ENCODE assay signal across 8 mouse cellular contexts in genomic region chr19:47403391-47404379, GRCm38 (mm10).
DNase-seq lines count a peak whose midpoint lies in the region; ATAC-seq and TF ChIP-seq lines count a peak whose summit lies in the region.

No protein-coding gene starts in this region.

- H3K4me2 ChIP-seq in hindbrain, embryonic 11.5 days (replicated peaks; ENCODE audit: low read depth, low read length): no peak overlapping the region
- no peak overlapping the region for H3K4me2 ChIP-seq in limb, embryonic 15.5 days
- no peak overlapping the region for H3K4me2 ChIP-seq in forebrain, embryonic 15.5 days (replicated peaks)

- H3K36me3 ChIP-seq in hindbrain, embryonic 10.5 days: peaks cover 16% of the 10 kb centered on the region; the same call in 1 of the 2 replicates
- no peaks in the 10 kb centered on the region for H3K36me3 ChIP-seq in hindbrain, embryonic 11.5 days (ENCODE audit: control insufficient read depth, insufficient read depth, low read length)
- no peaks in the 10 kb centered on the region for H3K36me3 ChIP-seq in ES-Bruce4 (ENCODE audit: control insufficient read depth, insufficient read depth, low read length, poor library complexity, severe bottlenecking)
- no peaks in the 10 kb centered on the region for H3K36me3 ChIP-seq in limb, embryonic 15.5 days
- no peaks in the 10 kb centered on the region for H3K36me3 ChIP-seq in forebrain, embryonic 15.5 days

- peak overlapping the region; percentile 69 for H3K27ac ChIP-seq in hindbrain, embryonic 10.5 days
- H3K27ac ChIP-seq in hindbrain, embryonic 11.5 days (ENCODE audit: low read depth, low read length): no peak overlapping the region
- H3K27ac ChIP-seq in ES-Bruce4 (ENCODE audit: insufficient read depth, low read length): peak overlapping the region; percentile 78
- H3K27ac ChIP-seq in bone marrow, adult 2 months (ENCODE audit: control insufficient read depth, insufficient read depth, low read depth, low read length, poor library complexity): peak overlapping the region; percentile 81
- peak overlapping the region; percentile 76 for H3K27ac ChIP-seq in limb, embryonic 15.5 days
- no peak overlapping the region for H3K27ac ChIP-seq in forebrain, embryonic 15.5 days (replicated peaks)

- H3K9ac ChIP-seq in hindbrain, embryonic 11.5 days (ENCODE audit: low read depth, low read length): no peak overlapping the region
- H3K9ac ChIP-seq in ES-Bruce4 (ENCODE audit: low read depth, poor library complexity, severe bottlenecking): no peak overlapping the region
- H3K9ac ChIP-seq in limb, embryonic 15.5 days: no peak overlapping the region
- no peak overlapping the region for H3K9ac ChIP-seq in forebrain, embryonic 15.5 days (replicated peaks)

- no peak overlapping the region for H3K4me3 ChIP-seq in hindbrain, embryonic 10.5 days
- no peak overlapping the region for H3K4me3 ChIP-seq in hindbrain, embryonic 11.5 days (ENCODE audit: low read depth, low read length)
- H3K4me3 ChIP-seq in ES-Bruce4 (ENCODE audit: low read depth, low read length): no peak overlapping the region
- H3K4me3 ChIP-seq in bone marrow, adult 2 months (replicated peaks; ENCODE audit: control insufficient read depth, low read depth, low read length): no peak overlapping the region
- no peak overlapping the region for H3K4me3 ChIP-seq in limb, embryonic 15.5 days
- no peak overlapping the region for H3K4me3 ChIP-seq in forebrain, embryonic 15.5 days

- H3K4me1 ChIP-seq in hindbrain, embryonic 10.5 days (replicated peaks): peaks cover 55% of the 10 kb centered on the region
- no peaks in the 10 kb centered on the region for H3K4me1 ChIP-seq in hindbrain, embryonic 11.5 days (replicated peaks; ENCODE audit: control insufficient read depth, insufficient read depth, low read length)
- peaks cover 8% of the 10 kb centered on the region for H3K4me1 ChIP-seq in ES-Bruce4 (ENCODE audit: control insufficient read depth, insufficient read depth, low read length)
- peaks cover 4% of the 10 kb centered on the region for H3K4me1 ChIP-seq in bone marrow, adult 2 months (ENCODE audit: control insufficient read depth, insufficient read depth, low read length)
- H3K4me1 ChIP-seq in limb, embryonic 15.5 days: peaks cover 44% of the 10 kb centered on the region
- H3K4me1 ChIP-seq in forebrain, embryonic 15.5 days: no peaks in the 10 kb centered on the region

- no peaks in the 10 kb centered on the region for H3K27me3 ChIP-seq in hindbrain, embryonic 10.5 days (ENCODE audit: insufficient read depth, poor library complexity, severe bottlenecking)
- H3K27me3 ChIP-seq in hindbrain, embryonic 11.5 days (ENCODE audit: control insufficient read depth, insufficient read depth, low read length): no peaks in the 10 kb centered on the region
- H3K27me3 ChIP-seq in ES-Bruce4 (ENCODE audit: control insufficient read depth, insufficient read depth, low read length, poor library complexity, severe bottlenecking): no peaks in the 10 kb centered on the region
- no peaks in the 10 kb centered on the region for H3K27me3 ChIP-seq in limb, embryonic 15.5 days
- H3K27me3 ChIP-seq in forebrain, embryonic 15.5 days: no peaks in the 10 kb centered on the region

- 0 out of 2 replicates have a peak, but pooled peaks cover 4% of the 10 kb centered on the region for H3K9me3 ChIP-seq in hindbrain, embryonic 10.5 days
- H3K9me3 ChIP-seq in hindbrain, embryonic 11.5 days (ENCODE audit: control insufficient read depth, low read length): no peaks in the 10 kb centered on the region
- no peaks in the 10 kb centered on the region for H3K9me3 ChIP-seq in ES-Bruce4 (replicated peaks; ENCODE audit: control insufficient read depth, insufficient read depth, low read length, poor library complexity, severe bottlenecking)
- H3K9me3 ChIP-seq in limb, embryonic 15.5 days: no peaks in the 10 kb centered on the region
- no peaks in the 10 kb centered on the region for H3K9me3 ChIP-seq in forebrain, embryonic 15.5 days

- TF ChIP-seq EP300 in ES-Bruce4 (IDR thresholded peaks at IDR 0.05; ENCODE audit: insufficient read depth, low read depth, low read length): no peak

- ATAC-seq in hindbrain, embryonic 11.5 days (ENCODE audit: low FRiP score): no peak
- ATAC-seq in limb, embryonic 15.5 days (ENCODE audit: insufficient number of reproducible peaks, low FRiP score, low TSS enrichment, low read depth): no peak
- no peak for ATAC-seq in forebrain, embryonic 15.5 days (replicated peaks)

- 64% methylated on average over 3 of the region's 3 CpGs for WGBS in hindbrain, embryonic 10.5 days
- WGBS in hindbrain, embryonic 11.5 days: 78% methylated on average over 3 of the region's 3 CpGs
- WGBS in bone marrow, adult 2 months: 74% methylated on average over 3 of the region's 3 CpGs
- 73% methylated on average over 3 of the region's 3 CpGs for WGBS in limb, embryonic 15.5 days
- WGBS in forebrain, embryonic 15.5 days: 46% methylated on average over 3 of the region's 3 CpGs

- no peak for TF ChIP-seq CTCF in ES-Bruce4 (IDR thresholded peaks at IDR 0.05; ENCODE audit: low read depth, low read length)
- TF ChIP-seq CTCF in bone marrow, adult 2 months (IDR thresholded peaks at IDR 0.05; ENCODE audit: control insufficient read depth, insufficient read depth, low read length): no peak

- no peak for DNase-seq in hindbrain, embryonic 10.5 days (ENCODE audit: low spot score)
- DNase-seq in hindbrain, embryonic 11.5 days (ENCODE audit: low spot score): no peak
- no peak for DNase-seq in right cerebral cortex, adult 18-20 months
- DNase-seq in kidney, adult 9 months: no peak

- TF ChIP-seq POLR2A in ES-Bruce4 (IDR thresholded peaks at IDR 0.05; ENCODE audit: insufficient read depth, low read length): no peak
- TF ChIP-seq POLR2A in bone marrow, adult 2 months (IDR thresholded peaks at IDR 0.05; ENCODE audit: borderline replicate concordance, control insufficient read depth, low read depth, low read length): no peak

Comparison
In these comparisons a context has a peak if more than half of its experiments do, and no peak if none do; other contexts are left out.
1. H3K27ac ChIP-seq: peak in hindbrain, embryonic 10.5 days (single experiment), ES-Bruce4 (single experiment), bone marrow, adult 2 months (single experiment) and limb, embryonic 15.5 days (single experiment); none in hindbrain, embryonic 11.5 days (single experiment) and forebrain, embryonic 15.5 days (single experiment).